Mouse (Mus musculus) 3134 (cell line): ENCODE results near the gene Cenpt.

Source experiments
- DNase-seq: peaks from one replicate; pipeline ENCODE4 v3.0.0-alpha.2; 2011; ENCODE audit warnings: low spot score; ENCODE audit not compliant: insufficient read length; ENCODE audit errors: extremely low read depth

Gene Cenpt

GRCm38 (mm10) chr8:105853178-105853577, at the start of gene Cenpt:
Cenpt (minus strand) TSS chr8:105853278.
- DNase-seq: no peak

- no peak for DNase-seq
Observed at GRCm38 (mm10) chr8:105900941-105901616, 48.0 kb upstream of the Cenpt start.

GRCm38 (mm10) chr8:105900180-105900940, 47.3 kb upstream of the Cenpt start, which contains the start of gene Pskh1:
Pskh1 (plus strand) TSS chr8:105900441.
- peak; percentile 92 for DNase-seq

- no peak for DNase-seq
Observed at GRCm38 (mm10) chr8:105897801-105898480, 44.9 kb upstream of the Cenpt start.

- peak; percentile 59 for DNase-seq
Observed at GRCm38 (mm10) chr8:105893339-105893738, 40.3 kb upstream of the Cenpt start, which contains the start of gene Nrn1l. Nrn1l (plus strand) TSS chr8:105893567.

GRCm38 (mm10) chr8:105892432-105892831, 39.4 kb upstream of the Cenpt start:
- DNase-seq: no peak

- DNase-seq: no peak
Observed at GRCm38 (mm10) chr8:105890870-105891269, 37.8 kb upstream of the Cenpt start.

- no peak for DNase-seq
Observed at GRCm38 (mm10) chr8:105889756-105890465, 36.8 kb upstream of the Cenpt start.

GRCm38 (mm10) chr8:105880754-105881520, 27.9 kb upstream of the Cenpt start, which contains the start of gene Edc4:
Edc4 (plus strand) TSS chr8:105880881.
- DNase-seq: peak; percentile 81

GRCm38 (mm10) chr8:105874301-105874700, 21.2 kb upstream of the Cenpt start:
- no peak for DNase-seq

- no peak for DNase-seq
Observed at GRCm38 (mm10) chr8:105866364-105867029, 13.4 kb upstream of the Cenpt start.

GRCm38 (mm10) chr8:105861951-105862350, 8.9 kb upstream of the Cenpt start:
- DNase-seq: peak; percentile 28

- DNase-seq: peak; percentile 98
Observed at GRCm38 (mm10) chr8:105860143-105860981, 7.3 kb upstream of the Cenpt start, which contains the start of gene Nutf2. Nutf2 (plus strand) TSS chr8:105860580.

GRCm38 (mm10) chr8:105859314-105859713, 6.2 kb upstream of the Cenpt start:
- no peak for DNase-seq

- no peak for DNase-seq
Observed at GRCm38 (mm10) chr8:105858495-105858894, 5.4 kb upstream of the Cenpt start.

- no peak for DNase-seq
Observed at GRCm38 (mm10) chr8:105856168-105856835, 3.2 kb upstream of the Cenpt start.

- peak; percentile 83 for DNase-seq
Observed at GRCm38 (mm10) chr8:105855248-105856167, 2.4 kb upstream of the Cenpt start.
